Mouse (Mus musculus) forebrain, embryonic 13.5 days (tissue): ENCODE results near the gene Kcnk4. TPM values are rescaled to one million over a fixed set of nuclear protein-coding genes. Genes with fewer than 3 reads are reported as not detected.

Experiments used
- ATAC-seq: fragments of 200-750 bp; cut with Nextera tagmentation; 2 replicates; pipeline ENCODE4 v1.8.0; 2017
- H3K27ac ChIP-seq: fragments of 300-500 bp; sonication (generic); 2 replicates; pipeline ENCODE4 v1.5.1; 2015; ENCODE audit warnings: inconsistent platforms, mild to moderate bottlenecking, moderate library complexity
- H3K27me3 ChIP-seq: fragments of 300-500 bp; sonication (generic); 2 replicates; pipeline ENCODE4 v1.6.1; 2015; ENCODE audit warnings: mild to moderate bottlenecking, inconsistent platforms
- H3K36me3 ChIP-seq: fragments of 300-500 bp; sonication (generic); 2 replicates; pipeline ENCODE4 v1.6.1; 2015; ENCODE audit warnings: mild to moderate bottlenecking, inconsistent platforms; ENCODE audit not compliant: poor library complexity, severe bottlenecking
- H3K4me1 ChIP-seq: fragments of 300-500 bp; sonication (generic); 2 replicates; pipeline ENCODE4 v1.6.1; 2015; ENCODE audit warnings: inconsistent platforms
- H3K4me2 ChIP-seq: fragments of 300-500 bp; sonication (generic); 2 replicates; pipeline ENCODE4 v1.6.1; 2015; ENCODE audit warnings: inconsistent platforms, mild to moderate bottlenecking, moderate library complexity
- H3K4me3 ChIP-seq: fragments of 300-500 bp; sonication (generic); 2 replicates; pipeline ENCODE4 v1.5.1; 2015; ENCODE audit warnings: mild to moderate bottlenecking, inconsistent platforms
- H3K9ac ChIP-seq: fragments of 300-500 bp; sonication (generic); 2 replicates; pipeline ENCODE4 v1.6.1; 2015; ENCODE audit warnings: mild to moderate bottlenecking, inconsistent platforms
- H3K9me3 ChIP-seq: fragments of 300-500 bp; sonication (generic); replicated peaks from 2 replicates; pipeline ENCODE4 v1.6.1; 2016; ENCODE audit warnings: inconsistent platforms
- WGBS: fragments of 180-500 bp; shearing (Covaris S2); methylation state at CpG from one replicate; pipeline ENCODE4 v1.1.7; 2015; 5-methylcytosine and 5-hydroxymethylcytosine counted together
- polyA plus RNA-seq: library from polyadenylated mRNA; unstranded; fragments of >200 nt; fragmentation: Nextera tagmentation; extraction: Ambion mirVana; gene quantifications from 2 replicates; pipeline ENCODE4 v1.2.1, GENCODE M21; 2015

The Kcnk4 gene
- polyA plus RNA-seq, 1 experiment from 2014 or later: not detected

DNA sequence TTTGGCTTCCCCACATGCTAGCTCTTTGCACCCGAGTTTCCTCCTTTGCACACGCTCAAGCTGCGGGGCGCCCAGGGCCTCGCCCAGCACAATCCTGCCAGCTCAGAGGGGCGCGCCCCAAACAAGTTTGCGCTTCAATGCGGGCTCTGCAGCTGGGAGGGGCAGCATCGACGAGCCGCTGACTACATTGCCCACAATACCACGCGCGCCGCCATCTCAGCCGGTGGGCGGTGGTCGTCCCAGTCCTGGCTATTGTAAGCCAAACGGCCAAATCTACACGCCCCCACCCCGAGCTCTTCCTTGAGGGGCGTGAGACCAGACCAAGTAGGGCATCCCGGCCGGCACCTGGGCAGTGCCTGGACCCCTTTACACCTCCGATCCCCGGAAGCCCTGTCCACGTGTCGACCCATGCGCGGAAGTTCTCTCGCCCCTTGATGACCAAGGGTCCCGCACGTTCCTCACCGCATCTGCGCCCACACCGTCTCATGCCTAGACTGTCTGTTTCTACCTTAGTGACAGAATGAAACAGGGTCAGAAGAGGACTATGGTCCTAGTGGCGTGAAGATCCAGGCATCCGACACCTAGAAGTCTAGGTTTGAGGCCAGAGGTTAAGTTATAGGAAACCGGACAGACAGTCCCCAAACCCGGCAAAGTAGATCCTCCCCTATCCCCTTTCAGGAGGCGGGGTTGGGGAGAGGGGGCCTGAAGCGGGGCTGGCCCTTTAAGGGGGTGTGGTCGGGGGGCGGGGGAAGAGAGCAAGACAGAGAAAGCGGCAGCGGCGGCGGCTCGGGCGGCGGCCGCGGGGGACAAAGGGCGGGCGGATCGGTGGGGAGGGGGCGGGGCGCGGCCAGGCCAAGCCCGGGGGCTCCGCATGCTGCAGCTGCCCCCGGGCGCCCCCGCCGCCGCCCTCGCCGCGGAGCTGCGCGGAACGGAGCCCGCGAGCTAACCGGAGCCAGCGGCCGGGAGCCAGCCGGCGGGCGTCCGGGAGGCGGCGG, 40.2 kb upstream of the Kcnk4 start, which contains the start of gene Ppp1r14b:
Gene Ppp1r14b (plus strand): TSS at position 758 of the 995 bp plus-strand sequence.
- H3K4me3 ChIP-seq: peak within 1 kb of the TSS; percentile 89
- H3K27me3 ChIP-seq: peaks cover 26% of the 10 kb centered on the region
- H3K4me1 ChIP-seq: peaks cover 54% of the 10 kb centered on the region
- H3K9me3 ChIP-seq: no peaks in the 10 kb centered on the region
- ATAC-seq: peak; percentile 67
- peaks cover 23% of the 10 kb centered on the region for H3K36me3 ChIP-seq
- H3K27ac ChIP-seq: peak within 1 kb of the TSS; percentile 96
- H3K4me2 ChIP-seq: peak within 1 kb of the TSS; percentile 91
- WGBS: under 1% methylated on average over 51 of the region's 84 CpGs
- peak within 1 kb of the TSS; percentile 88 for H3K9ac ChIP-seq

DNA sequence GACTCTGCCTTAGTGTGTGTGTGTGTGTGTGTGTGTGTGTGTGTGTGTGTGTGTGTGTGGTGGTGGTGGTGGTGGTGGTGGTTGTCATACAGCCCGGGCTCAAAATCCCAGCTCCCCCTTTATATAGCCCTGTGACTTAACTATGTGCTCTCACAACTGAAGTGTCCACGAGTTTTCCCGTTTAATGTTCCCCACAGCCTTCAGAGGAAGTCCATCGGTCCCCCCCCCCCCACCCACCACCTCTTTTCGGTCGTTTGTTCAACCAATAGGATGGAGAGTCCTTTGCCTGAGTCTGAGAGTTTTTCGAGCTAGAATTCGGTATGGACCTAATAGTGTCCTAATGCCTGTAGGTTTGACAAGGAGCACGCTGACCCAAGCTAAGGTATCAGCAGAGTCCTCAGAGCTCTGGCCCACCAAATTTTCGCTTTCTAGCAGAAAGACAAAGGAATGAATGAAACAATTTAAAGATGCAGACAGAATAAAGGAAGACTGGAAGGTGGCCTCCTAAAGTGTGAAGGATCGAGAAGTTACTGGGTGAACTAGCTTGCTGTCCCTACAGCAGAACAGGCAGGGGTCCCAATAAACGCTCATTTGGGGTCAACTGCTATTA, 39.4 kb upstream of the Kcnk4 start:
- H3K9ac ChIP-seq: peak overlapping the region; percentile 88; the same call in 1 of the 2 replicates
- peaks cover 52% of the 10 kb centered on the region for H3K4me1 ChIP-seq
- H3K4me3 ChIP-seq: peak overlapping the region; percentile 89
- H3K9me3 ChIP-seq: no peaks in the 10 kb centered on the region
- H3K36me3 ChIP-seq: peaks cover 21% of the 10 kb centered on the region
- peaks cover 35% of the 10 kb centered on the region for H3K27me3 ChIP-seq
- no peak overlapping the region for H3K27ac ChIP-seq
- 33% methylated on average over 12 of the region's 12 CpGs for WGBS
- no peak for ATAC-seq
- peak overlapping the region; percentile 91 for H3K4me2 ChIP-seq

DNA sequence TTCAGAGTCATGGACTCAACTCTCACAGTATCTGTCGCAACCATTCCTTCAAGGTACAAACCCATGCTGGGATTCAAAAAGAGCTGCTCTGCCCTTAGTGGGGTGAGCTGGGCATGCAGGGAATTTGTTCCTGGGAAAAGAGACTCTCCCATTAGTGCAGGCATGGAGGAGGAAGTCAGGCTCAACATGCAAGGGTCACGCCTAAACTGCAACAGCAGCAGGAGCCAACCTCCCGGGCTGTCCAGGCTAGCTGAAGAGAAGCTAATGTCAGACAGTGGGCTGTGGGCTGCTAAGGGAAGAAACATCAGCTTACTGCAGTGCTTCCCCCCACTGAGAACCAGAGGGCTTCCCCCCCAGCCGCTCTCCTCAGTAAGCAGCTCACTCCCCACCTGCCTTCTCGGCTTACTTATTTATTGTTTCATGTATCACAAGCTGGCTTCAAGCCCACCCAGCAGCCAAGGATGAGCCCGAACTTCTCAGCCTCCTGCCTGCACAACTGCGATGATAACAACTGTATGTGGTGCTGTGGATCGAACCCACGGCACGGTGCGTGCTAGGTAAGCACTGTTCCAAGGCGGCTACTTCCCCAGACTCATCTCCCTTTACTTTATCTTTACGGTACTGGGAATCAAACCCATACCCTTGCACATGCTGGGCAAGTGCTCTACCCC, 38.1 kb upstream of the Kcnk4 start:
- no peak overlapping the region for H3K27ac ChIP-seq
- peaks cover 8% of the 10 kb centered on the region for H3K36me3 ChIP-seq
- no peaks in the 10 kb centered on the region for H3K9me3 ChIP-seq
- H3K9ac ChIP-seq: no peak overlapping the region
- WGBS: 85% methylated on average over 13 of the region's 13 CpGs
- H3K4me2 ChIP-seq: no peak overlapping the region
- peaks cover 45% of the 10 kb centered on the region for H3K27me3 ChIP-seq
- no peak overlapping the region for H3K4me3 ChIP-seq
- ATAC-seq: no peak
- H3K4me1 ChIP-seq: peaks cover 42% of the 10 kb centered on the region

- no peak for ATAC-seq
- WGBS: 47% methylated on average over 6 of the region's 6 CpGs
- Histone ChIP-seq H3K9ac (no peak overlapping the region), H3K36me3 (peaks cover 2% of the 10 kb centered on the region), H3K4me3 (no peak overlapping the region), H3K27me3 (peaks cover 45% of the 10 kb centered on the region), H3K4me2 (no peak overlapping the region), H3K27ac (no peak overlapping the region), H3K4me1 (peaks cover 35% of the 10 kb centered on the region), H3K9me3 (no peaks in the 10 kb centered on the region)
These were observed 37.3 kb upstream of the Kcnk4 start for GRCm38 (mm10) chr19:6971644-6972043.

DNA sequence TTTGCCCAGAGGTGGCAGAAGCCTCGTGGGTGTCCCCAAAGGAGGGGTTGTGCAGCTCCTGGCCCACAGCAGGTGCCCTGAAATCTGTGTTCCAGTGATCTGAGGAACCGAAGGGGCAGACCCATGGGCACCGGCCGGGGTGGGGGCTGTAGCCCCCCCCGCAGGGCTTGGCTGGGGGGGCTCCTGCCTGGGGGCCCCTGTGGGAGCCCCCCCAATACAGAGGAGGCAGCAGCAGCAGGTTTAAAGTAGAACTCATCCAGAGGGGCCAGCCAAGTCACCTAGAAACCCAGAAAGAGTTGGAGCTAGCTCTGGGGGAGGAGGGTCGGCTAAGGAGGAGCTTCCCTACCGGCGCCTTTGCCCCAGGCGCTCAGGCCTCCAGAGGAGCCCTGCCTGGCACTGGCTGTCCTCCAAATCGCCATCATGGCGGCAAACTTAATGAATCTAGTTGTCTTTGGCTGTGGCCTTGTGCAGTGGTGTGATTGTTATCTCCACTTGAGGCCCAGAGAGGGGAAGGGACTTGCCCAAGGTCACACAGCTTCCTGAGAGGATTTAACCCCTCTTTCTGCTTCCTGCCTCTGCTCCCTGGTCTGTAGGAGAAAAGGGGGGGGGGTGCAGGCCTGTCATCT, 36.3 kb upstream of the Kcnk4 start:
- H3K27ac ChIP-seq: no peak overlapping the region; the same call in 1 of the 2 replicates
- H3K9me3 ChIP-seq: no peaks in the 10 kb centered on the region
- peak overlapping the region; percentile 60 for H3K4me2 ChIP-seq
- 10% methylated on average over 11 of the region's 11 CpGs for WGBS
- H3K36me3 ChIP-seq: no peaks in the 10 kb centered on the region
- peaks cover 45% of the 10 kb centered on the region for H3K27me3 ChIP-seq
- no peak overlapping the region for H3K4me3 ChIP-seq
- H3K4me1 ChIP-seq: peaks cover 29% of the 10 kb centered on the region
- H3K9ac ChIP-seq: peak overlapping the region; percentile 40
- ATAC-seq: no peak

DNA sequence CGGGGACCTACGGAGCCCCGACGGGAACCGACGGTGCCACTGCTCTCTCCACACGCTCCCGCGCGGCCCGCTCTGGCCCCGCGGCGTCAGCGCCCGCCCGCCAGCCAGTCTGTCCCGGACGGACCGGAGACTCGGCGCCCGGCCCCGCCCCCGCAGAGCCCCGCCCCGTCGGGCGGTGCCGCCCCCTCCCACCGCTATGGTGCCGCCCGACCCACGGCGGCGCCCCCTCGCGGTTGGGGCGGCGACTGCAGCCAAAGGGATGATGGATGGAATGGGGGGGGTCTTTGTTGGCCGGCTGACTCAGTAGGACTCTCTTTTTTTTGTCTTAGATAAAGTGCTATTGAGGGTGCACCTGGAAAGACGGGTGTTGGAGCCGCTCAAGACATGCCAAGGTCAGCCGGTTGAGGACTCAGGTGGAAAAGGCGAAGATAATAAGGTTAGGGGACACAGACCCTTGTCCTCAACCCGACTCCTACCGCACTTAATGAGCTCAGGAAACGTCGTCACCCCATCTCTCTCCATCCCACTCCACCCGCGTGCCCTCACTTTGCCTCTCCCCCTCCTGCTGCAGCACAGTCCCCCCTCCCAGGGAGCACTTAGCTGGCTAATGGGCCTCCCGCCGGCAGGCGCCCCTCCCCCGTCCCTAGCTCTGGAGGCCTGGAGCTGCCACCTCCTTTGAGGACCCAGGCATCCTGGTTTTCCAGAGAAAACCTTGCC, 35.5 kb upstream of the Kcnk4 start:
- Histone ChIP-seq H3K27me3 (peaks cover 45% of the 10 kb centered on the region), H3K9me3 (no peaks in the 10 kb centered on the region), H3K4me1 (peaks cover 29% of the 10 kb centered on the region), H3K4me3 (peak overlapping the region; percentile 42), H3K9ac (peak overlapping the region; percentile 61), H3K27ac (no peak overlapping the region), H3K36me3 (no peaks in the 10 kb centered on the region), H3K4me2 (peak overlapping the region; percentile 60)
- peak; percentile 13; the same call in 1 of the 2 replicates for ATAC-seq
- WGBS: 2% methylated on average over 55 of the region's 55 CpGs

DNA sequence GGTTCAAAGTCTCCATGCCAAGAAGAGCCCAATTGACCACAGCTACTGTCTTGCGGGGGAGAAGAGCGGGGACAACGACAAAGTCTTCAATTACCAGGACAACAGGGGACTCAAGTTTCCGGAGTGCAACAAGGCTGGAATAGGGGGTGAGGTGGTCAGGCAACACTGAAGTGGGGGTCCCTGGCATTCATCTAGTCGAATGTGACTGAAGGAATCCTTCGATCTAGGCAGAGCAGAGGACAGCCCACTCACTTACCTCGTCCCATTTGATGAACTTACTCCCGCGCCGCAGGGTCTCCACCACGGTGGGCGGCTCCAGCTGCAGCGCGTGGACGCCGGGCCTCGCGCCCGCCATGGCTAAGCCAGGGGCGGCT, 35.0 kb upstream of the Kcnk4 start:
- Histone ChIP-seq H3K9ac (peak overlapping the region; percentile 61), H3K27me3 (peaks cover 45% of the 10 kb centered on the region), H3K4me3 (peak overlapping the region; percentile 42), H3K4me2 (peak overlapping the region; percentile 60), H3K27ac (no peak overlapping the region), H3K36me3 (no peaks in the 10 kb centered on the region; the same call in 1 of the 2 replicates), H3K9me3 (no peaks in the 10 kb centered on the region), H3K4me1 (peaks cover 29% of the 10 kb centered on the region)
- 1% methylated on average over 19 of the region's 20 CpGs for WGBS
- no peak; the same call in 1 of the 2 replicates for ATAC-seq

DNA sequence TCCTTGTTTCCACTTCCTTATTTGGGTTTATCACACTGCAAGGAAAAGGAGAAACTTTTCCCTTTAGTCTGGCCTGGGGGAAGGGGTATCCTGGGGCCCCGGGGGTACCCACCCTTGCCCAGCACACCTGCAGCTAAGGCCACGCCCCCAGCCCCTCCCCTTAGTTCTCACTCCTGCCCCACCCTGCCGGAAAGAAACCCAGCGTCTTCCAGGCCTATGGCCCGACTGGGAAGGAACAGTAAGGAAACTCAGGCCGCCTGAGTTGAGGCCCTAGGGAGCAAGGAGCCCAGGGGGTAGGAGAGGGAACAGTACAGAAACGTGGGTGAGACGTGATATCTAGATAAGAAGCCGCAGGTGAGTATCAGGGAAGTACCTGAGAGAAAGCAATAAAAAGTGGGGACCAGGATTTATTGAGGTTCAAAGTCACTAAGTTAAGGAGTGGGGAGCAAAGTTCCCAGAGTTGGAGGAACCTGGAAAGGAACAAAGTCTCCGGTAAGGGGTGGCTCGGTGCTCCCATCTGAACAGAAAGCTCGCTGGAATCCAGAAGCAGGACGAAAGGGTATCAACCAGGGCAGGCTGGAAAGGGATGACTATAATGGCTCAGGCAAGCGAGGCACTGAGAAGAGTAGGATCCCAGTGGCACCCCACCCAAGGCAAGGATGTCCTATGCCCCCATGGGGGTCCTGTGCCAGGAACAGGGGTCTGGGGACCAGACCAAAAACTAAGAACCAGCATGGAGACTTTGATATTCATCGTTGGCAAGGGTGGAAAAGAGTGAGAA, 34.4 kb upstream of the Kcnk4 start:
- Histone ChIP-seq H3K36me3 (no peaks in the 10 kb centered on the region; the same call in 1 of the 2 replicates), H3K4me2 (peak overlapping the region; percentile 60), H3K9ac (peak overlapping the region; percentile 61; the same call in 1 of the 2 replicates), H3K27me3 (peaks cover 45% of the 10 kb centered on the region), H3K9me3 (no peaks in the 10 kb centered on the region), H3K4me1 (peaks cover 24% of the 10 kb centered on the region), H3K4me3 (peak overlapping the region; percentile 42), H3K27ac (no peak overlapping the region)
- WGBS: 14% methylated on average over 15 of the region's 15 CpGs
- ATAC-seq: no peak

GRCm38 (mm10) chr19:6956461-6956860, 22.1 kb upstream of the Kcnk4 start:
- H3K27ac ChIP-seq: no peak overlapping the region
- ATAC-seq: no peak
- peaks cover 14% of the 10 kb centered on the region for H3K4me1 ChIP-seq
- H3K36me3 ChIP-seq: peaks cover 22% of the 10 kb centered on the region; the same call in 1 of the 2 replicates
- H3K4me2 ChIP-seq: no peak overlapping the region
- H3K9me3 ChIP-seq: no peaks in the 10 kb centered on the region
- 81% methylated on average over 10 of the region's 10 CpGs for WGBS
- no peak overlapping the region for H3K9ac ChIP-seq
- H3K27me3 ChIP-seq: no peaks in the 10 kb centered on the region
- no peak overlapping the region for H3K4me3 ChIP-seq

- H3K27ac ChIP-seq: no peak overlapping the region
- peaks cover 22% of the 10 kb centered on the region; the same call in 1 of the 2 replicates for H3K36me3 ChIP-seq
- H3K9me3 ChIP-seq: no peaks in the 10 kb centered on the region
- 86% methylated on average over 7 of the region's 7 CpGs for WGBS
- no peak overlapping the region for H3K4me2 ChIP-seq
- peaks cover 17% of the 10 kb centered on the region for H3K4me1 ChIP-seq
- ATAC-seq: no peak
- no peak overlapping the region for H3K9ac ChIP-seq
- H3K4me3 ChIP-seq: no peak overlapping the region
- no peaks in the 10 kb centered on the region for H3K27me3 ChIP-seq
These were observed 21.1 kb upstream of the Kcnk4 start for GRCm38 (mm10) chr19:6955424-6955823.
